Mouse (Mus musculus) heart, adult 2 months (tissue): ENCODE data around the gene 9430015G10Rik.

Experiments
- CTCF ChIP-seq: fragments of 200-600 bp; IDR thresholded peaks from 2 replicates; pipeline ENCODE4 v1.8.1; 2022; ENCODE audit warnings: antibody characterized with exemption, mild to moderate bottlenecking, moderate library complexity
- EP300 ChIP-seq: fragments of 200-500 bp; IDR thresholded peaks from 2 replicates; pipeline ENCODE4 v1.6.1; 2011; ENCODE audit warnings: low read depth, low read length, control low read depth; ENCODE audit not compliant: insufficient read depth
- POLR2A ChIP-seq: fragments of 200-500 bp; IDR thresholded peaks from 2 replicates; pipeline ENCODE4 v1.6.1; 2011; ENCODE audit warnings: mild to moderate bottlenecking, low read depth, low read length, control low read depth; ENCODE audit not compliant: insufficient read depth

- TF ChIP-seq POLR2A, result no peak
- TF ChIP-seq CTCF, result no peak
- no peak for TF ChIP-seq EP300
Measured at GRCm38 (mm10) chr4:156092765-156093164, 17.0 kb upstream of the 9430015G10Rik start.
